Mouse (Mus musculus) cortical plate, adult 2 months (tissue): ENCODE results near the gene Parva. TPM values are rescaled to one million over a fixed set of nuclear protein-coding genes. Genes with fewer than 3 reads are reported as not detected.

Experiments used
- H3K27ac ChIP-seq: fragments of 200-500 bp; 2 replicates; pipeline ENCODE4 v1.5.1; 2012; ENCODE audit warnings: low read length, control low read depth, inconsistent platforms; ENCODE audit not compliant: insufficient read depth
- H3K4me1 ChIP-seq: fragments of 200-500 bp; 2 replicates; pipeline ENCODE4 v1.6.1; 2011; ENCODE audit warnings: low read length; ENCODE audit not compliant: control insufficient read depth, insufficient read depth
- H3K4me3 ChIP-seq: fragments of 200-500 bp; 2 replicates; pipeline ENCODE4 v1.5.1; 2011; ENCODE audit warnings: mild to moderate bottlenecking, low read length, control low read depth; ENCODE audit not compliant: insufficient read depth
- CTCF ChIP-seq: fragments of 200-500 bp; IDR thresholded peaks from 2 replicates; pipeline ENCODE4 v1.5.1; 2011; ENCODE audit warnings: mild to moderate bottlenecking, control low read depth, low read length; ENCODE audit not compliant: insufficient read depth; ENCODE audit errors: extremely low read depth
- POLR2A ChIP-seq: fragments of 200-500 bp; IDR thresholded peaks from 2 replicates; pipeline ENCODE4 v1.6.1; 2011; ENCODE audit warnings: mild to moderate bottlenecking, low read length, control low read depth; ENCODE audit not compliant: insufficient read depth; ENCODE audit errors: extremely low read depth
- polyA plus RNA-seq: library from polyadenylated mRNA; depleted of rRNA; stranded (reverse); fragments of >200 nt; gene quantifications from 2 replicates; pipeline ENCODE4 v1.2.3, GENCODE M21; 2012

Gene Parva
- polyA plus RNA-seq, 1 experiment = 44.7 TPM

DNA sequence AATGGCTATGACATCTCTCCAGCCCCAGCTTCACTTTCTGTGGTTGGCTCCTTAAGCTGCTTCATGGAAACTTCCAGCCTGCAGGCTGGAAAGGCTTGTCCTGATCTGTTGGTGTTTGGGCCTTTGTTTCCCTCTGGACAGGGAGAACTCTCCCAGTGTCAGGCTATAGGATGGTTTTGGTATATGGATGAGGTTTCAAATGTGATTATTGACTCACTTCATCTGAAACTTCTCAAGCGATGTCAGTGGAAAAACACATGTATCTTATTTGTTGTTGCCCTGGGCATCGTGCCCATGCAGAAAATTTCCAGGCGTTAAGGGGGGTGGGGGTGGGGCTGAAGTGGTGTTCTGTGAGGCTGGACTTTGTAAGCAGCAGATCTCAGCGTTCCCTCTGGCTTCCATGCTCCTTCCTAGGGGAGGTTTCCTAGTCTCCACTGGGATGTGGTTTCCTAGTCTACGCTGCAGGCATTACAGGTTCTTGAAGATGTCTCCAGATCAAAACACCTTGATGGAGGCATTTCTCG, 155.6 kb downstream of the Parva start:
- no peak overlapping the region for H3K4me3 ChIP-seq
- no peaks in the 10 kb centered on the region for H3K4me1 ChIP-seq
- no peak overlapping the region for H3K27ac ChIP-seq
- no peak for TF ChIP-seq CTCF
- no peak for TF ChIP-seq POLR2A

DNA sequence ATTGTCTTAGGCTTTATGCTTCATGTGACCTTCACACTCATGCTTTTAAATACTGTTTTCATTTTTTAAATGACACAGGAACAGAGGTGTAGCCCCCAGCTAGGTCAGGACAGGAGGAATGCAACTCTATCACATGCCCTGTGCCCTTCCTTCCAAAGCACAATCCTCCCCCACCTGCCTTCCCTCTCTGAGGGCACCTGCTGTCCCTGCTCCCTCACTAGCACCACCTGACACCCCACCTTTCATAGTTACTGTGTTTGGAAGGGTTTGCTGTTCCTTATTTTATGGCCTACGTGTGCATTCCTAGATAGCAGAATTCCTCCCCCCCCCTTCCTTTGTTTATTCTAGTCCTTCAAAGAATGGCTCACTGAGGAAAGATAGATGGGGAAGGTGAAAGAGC, 160.1 kb downstream of the Parva start:
- no peak for TF ChIP-seq POLR2A
- no peak for TF ChIP-seq CTCF
- Histone ChIP-seq H3K4me3 (no peak overlapping the region), H3K4me1 (no peaks in the 10 kb centered on the region), H3K27ac (no peak overlapping the region)

DNA sequence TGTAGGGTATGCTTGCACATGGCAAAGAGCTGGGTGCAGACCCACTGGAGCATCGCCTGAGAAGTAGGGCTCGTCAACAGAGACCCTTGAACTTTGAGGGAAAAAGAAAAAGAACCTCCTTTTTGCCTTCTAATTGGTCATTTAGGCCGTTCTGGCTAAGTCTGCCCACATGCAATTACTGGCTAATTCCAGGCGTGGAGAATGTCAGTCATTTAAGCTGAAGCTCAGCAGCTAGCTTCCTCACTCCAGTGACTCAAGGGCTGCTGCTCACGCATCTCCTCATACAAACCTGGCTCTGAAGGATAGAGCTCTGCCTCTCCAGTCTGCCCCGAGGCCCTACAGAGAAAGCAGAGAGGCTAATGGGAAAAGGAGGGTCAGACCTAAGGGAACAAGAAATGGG, 162.2 kb downstream of the Parva start:
- no peak for TF ChIP-seq CTCF
- TF ChIP-seq POLR2A = no peak
- Histone ChIP-seq H3K4me3 (no peak overlapping the region), H3K27ac (no peak overlapping the region), H3K4me1 (no peaks in the 10 kb centered on the region)

- Histone ChIP-seq H3K4me1 (no peaks in the 10 kb centered on the region), H3K4me3 (no peak overlapping the region), H3K27ac (no peak overlapping the region)
- TF ChIP-seq CTCF = no peak
- no peak for TF ChIP-seq POLR2A
Observed at GRCm38 (mm10) chr7:112593586-112593985, 166.3 kb downstream of the Parva start.

DNA sequence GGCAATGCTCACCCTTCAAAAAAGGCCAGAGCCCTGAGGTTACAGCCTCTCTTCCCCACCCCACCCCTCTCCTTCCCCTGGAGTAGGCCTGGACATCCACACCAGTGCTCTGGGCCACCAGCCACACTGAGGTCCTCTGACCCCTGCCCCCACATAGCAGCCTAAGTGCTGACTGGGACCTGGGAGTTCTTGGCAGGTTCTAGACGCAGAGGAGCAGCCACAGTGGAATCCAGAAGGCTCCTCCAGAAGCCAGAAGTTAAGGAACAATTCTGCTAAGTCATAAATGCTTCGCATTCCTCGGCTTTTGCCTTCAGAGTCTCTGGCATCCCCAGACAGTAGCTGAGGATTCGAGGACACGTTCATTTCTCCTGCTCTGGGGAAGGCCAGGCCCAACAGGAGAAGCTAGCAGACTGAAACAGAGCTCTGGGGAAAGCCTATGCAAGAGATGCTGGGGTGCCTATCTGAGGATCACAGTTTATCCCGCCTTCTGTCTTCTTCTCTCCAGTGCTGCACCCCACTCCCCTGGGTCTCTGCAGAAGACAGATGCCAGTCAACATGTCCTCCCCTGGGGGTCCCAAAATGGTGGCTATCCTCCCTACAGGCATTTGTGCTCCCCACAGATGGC, 168.0 kb downstream of the Parva start:
- no peak overlapping the region for H3K27ac ChIP-seq
- TF ChIP-seq POLR2A (no peak), CTCF (no peak)
- no peak overlapping the region for H3K4me3 ChIP-seq
- no peaks in the 10 kb centered on the region for H3K4me1 ChIP-seq

- no peak overlapping the region for H3K27ac ChIP-seq
- no peak overlapping the region for H3K4me3 ChIP-seq
- H3K4me1 ChIP-seq = no peaks in the 10 kb centered on the region
- no peak for TF ChIP-seq POLR2A
- TF ChIP-seq CTCF = no peak
Observed at GRCm38 (mm10) chr7:112599650-112600049, 172.3 kb downstream of the Parva start.

- Histone ChIP-seq H3K4me1 (no peaks in the 10 kb centered on the region), H3K4me3 (no peak overlapping the region), H3K27ac (no peak overlapping the region)
- TF ChIP-seq CTCF = no peak
- no peak for TF ChIP-seq POLR2A
Observed at GRCm38 (mm10) chr7:112600163-112600562, 172.9 kb downstream of the Parva start.

DNA sequence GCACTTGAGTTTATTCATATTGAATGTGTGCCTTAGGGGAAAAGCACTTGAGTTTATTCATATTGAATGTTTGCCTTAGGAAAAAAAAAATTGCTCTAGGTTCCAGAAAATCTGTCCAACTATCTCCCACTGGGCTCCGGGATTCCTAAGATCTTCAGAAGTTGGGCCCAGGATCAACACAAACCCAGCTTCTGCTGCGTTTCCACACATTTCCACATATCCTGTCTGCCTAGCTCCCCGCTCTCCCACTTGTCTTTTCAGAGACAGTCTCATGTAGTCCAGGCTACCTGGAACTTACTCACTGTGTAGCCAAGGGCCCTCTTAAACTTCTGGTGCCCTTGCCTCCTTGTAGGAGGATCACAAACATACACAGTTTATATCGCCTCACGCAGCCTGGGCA, 175.7 kb downstream of the Parva start:
- Histone ChIP-seq H3K4me3 (no peak overlapping the region), H3K27ac (no peak overlapping the region), H3K4me1 (no peaks in the 10 kb centered on the region)
- TF ChIP-seq POLR2A (no peak), CTCF (no peak)

- Histone ChIP-seq H3K4me1 (no peaks in the 10 kb centered on the region), H3K27ac (no peak overlapping the region)
Observed at GRCm38 (mm10) chr7:112603496-112604170, 176.3 kb downstream of the Parva start.

DNA sequence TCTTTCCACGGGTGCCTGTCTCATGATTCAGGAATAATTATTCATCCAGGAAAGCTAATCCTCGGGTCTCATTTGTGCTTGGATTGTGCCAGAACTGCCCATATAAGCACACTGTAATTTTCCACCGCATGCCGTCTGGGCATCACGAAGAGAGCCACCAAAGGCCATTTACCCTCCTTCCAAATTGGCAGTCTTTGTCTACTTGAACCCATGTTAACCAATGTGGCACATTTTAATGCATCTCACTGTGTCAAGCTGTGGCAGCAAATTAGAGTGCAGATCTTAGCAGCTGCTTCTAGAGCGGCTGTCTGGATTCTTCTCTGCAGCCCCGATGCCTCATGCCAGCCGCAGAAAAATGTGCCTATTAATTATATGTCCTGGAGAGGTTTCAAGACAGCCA, 176.9 kb downstream of the Parva start:
- Histone ChIP-seq H3K4me3 (no peak overlapping the region), H3K27ac (no peak overlapping the region), H3K4me1 (no peaks in the 10 kb centered on the region)
- no peak for TF ChIP-seq POLR2A

More at GRCm38 (mm10) chr7:112603496-112604170, 176.3 kb downstream of the Parva start:
- no peak overlapping the region for H3K4me3 ChIP-seq
- TF ChIP-seq CTCF (no peak), POLR2A (no peak)
